Mouse (Mus musculus) myocyte (in vitro differentiated cells): Measurements from ENCODE around the gene Ptbp3.

Experiments used
- CEBPB ChIP-seq: IDR thresholded peaks from 2 replicates; pipeline ENCODE4 v1.6.1; 2011; ENCODE audit warnings: mild to moderate bottlenecking, moderate library complexity; ENCODE audit not compliant: poor library complexity, insufficient read depth, severe bottlenecking
- E2F4 ChIP-seq: IDR thresholded peaks from one replicate; pipeline ENCODE4 v1.6.1; 2011; ENCODE audit warnings: mild to moderate bottlenecking, control low read depth, moderate library complexity; ENCODE audit not compliant: insufficient read depth
- MAX ChIP-seq: IDR thresholded peaks from one replicate; pipeline ENCODE4 v1.6.1; 2011; ENCODE audit warnings: low read depth, mild to moderate bottlenecking, control low read depth
- MYOG ChIP-seq, 3 experiments: IDR thresholded peaks; one replicate each; pipeline ENCODE4 v1.6.1; 2011; ENCODE audit warnings: control low read depth in 2 of 3, low read depth in 2 of 3, mild to moderate bottlenecking in 2 of 3; ENCODE audit not compliant: insufficient read length in 2 of 3, control insufficient read depth in 1 of 3, insufficient read depth in 1 of 3
- POLR2A ChIP-seq: IDR thresholded peaks from one replicate; pipeline ENCODE4 v1.6.1; 2011; ENCODE audit warnings: low read depth, mild to moderate bottlenecking, control low read depth, moderate library complexity; ENCODE audit not compliant: insufficient read length
- POLR2AphosphoS2 ChIP-seq: IDR thresholded peaks from one replicate; pipeline ENCODE4 v1.6.1; 2011; ENCODE audit warnings: low read depth, control low read depth; ENCODE audit not compliant: insufficient read length
- SRF ChIP-seq: IDR thresholded peaks from one replicate; pipeline ENCODE4 v1.6.1; 2011; ENCODE audit warnings: low read depth; ENCODE audit not compliant: control insufficient read depth, insufficient read length
- TCF12 ChIP-seq: IDR thresholded peaks from one replicate; pipeline ENCODE4 v1.6.1; 2011; ENCODE audit warnings: mild to moderate bottlenecking, control low read depth; ENCODE audit not compliant: poor library complexity, insufficient read depth, severe bottlenecking
- TCF3 ChIP-seq: IDR thresholded peaks from one replicate; pipeline ENCODE4 v1.6.1; 2011; ENCODE audit warnings: low read depth, control low read depth; ENCODE audit not compliant: insufficient read length
- USF1 ChIP-seq: IDR thresholded peaks from one replicate; pipeline ENCODE4 v1.6.1; 2011; ENCODE audit warnings: low read depth, mild to moderate bottlenecking, control low read depth, moderate library complexity

DNA sequence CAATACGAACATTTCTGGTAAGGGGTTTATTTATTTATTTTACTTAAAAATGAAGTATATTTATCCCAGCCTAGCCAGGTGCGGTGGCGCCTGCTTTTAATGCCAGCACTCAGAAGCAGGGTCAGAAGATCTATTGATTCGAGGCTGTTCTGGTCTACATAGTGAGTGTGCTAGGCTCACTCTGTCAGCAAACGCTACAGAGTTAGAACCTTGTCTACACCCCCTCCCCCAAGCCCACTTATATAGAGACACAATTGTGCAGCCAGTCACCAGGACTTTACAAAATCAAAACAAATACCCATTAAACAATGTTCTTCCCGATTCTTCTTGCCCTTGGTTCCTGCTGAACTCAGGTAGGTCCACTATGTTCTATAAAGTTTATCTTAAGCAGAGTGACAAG, 33.0 kb upstream of the Ptbp3 start:
- TF ChIP-seq POLR2AphosphoS2 (no peak), MAX (no peak), E2F4 (no peak), USF1 (no peak), POLR2A (no peak), SRF (no peak), TCF12 (no peak), MYOG (IDR thresholded peaks at IDR 0.05; ENCODE audit: control insufficient read depth in 1 of 3, insufficient read depth in 1 of 3, insufficient read length in 2 of 3, low read depth in 2 of 3) (no peak), CEBPB (no peak), TCF3 (no peak)
